Mouse (Mus musculus): ENCODE measurements around the gene Hamp.
"Not testable (repeated sequence)": the region's sequence is repeated elsewhere in the genome, so short reads cannot be mapped to it uniquely, and the experiment has no call there.

DNA sequence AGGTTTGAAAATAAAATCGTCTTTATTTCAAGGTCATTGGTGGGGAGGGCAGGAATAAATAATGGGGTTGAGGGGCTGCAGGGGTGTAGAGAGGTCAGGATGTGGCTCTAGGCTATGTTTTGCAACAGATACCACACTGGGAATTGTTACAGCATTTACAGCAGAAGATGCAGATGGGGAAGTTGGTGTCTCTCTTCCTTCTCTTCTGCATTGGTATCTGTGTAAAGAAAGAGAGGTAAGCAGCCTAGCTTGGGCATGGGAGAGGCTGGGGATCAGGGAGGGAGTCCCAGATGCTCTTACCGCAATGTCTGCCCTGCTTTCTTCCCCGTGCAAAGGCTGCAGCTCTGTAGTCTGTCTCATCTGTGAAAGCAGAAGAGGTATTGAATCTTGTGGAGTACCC, 1.5 kb downstream of the Hamp start:
- not testable (repeated sequence) for TF ChIP-seq CTCF, POLR2A (IDR thresholded peaks at IDR 0.05; ENCODE audit: extremely low read depth, insufficient read depth, low read length)
